Mouse (Mus musculus) c-Kit-positive CD71-positive TER-119-negative erythroid progenitor cells, embryonic 14.5 days (primary cell): Measurements from ENCODE around the gene Slc22a21.
"Not testable (repeated sequence)": the region's sequence is repeated elsewhere in the genome, so short reads cannot be mapped to it uniquely, and the experiment has no call there.

Source experiments
- DNase-seq: peaks from one replicate; pipeline ENCODE4 v3.0.0-alpha.2; 2013; ENCODE audit warnings: low read depth

The Slc22a21 gene

GRCm38 (mm10) chr11:53979788-53980621, at the start of gene Slc22a21:
Gene Slc22a21, minus strand, starts transcription at chr11:53980332.
- DNase-seq: peak; percentile 73

DNA sequence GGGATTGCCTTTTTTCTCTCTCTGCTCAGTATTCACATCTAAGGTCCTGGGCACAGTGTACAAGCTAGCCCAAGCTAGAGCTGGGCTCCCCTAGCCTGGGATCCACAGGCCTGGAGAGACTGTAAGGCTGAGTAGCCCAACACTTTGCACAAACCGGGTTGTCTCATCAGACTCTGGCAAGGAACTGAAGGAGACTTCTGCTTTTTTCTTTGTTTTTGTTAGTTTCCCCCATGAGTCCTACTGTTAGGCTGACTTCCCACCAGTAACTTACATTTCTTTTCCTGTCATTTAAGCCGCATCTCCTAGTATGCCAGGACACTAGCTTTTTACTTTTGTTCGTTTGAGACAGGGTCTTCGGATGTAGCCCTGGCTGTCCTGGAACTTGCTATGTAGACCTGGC, 48.9 kb upstream of the Slc22a21 start:
- DNase-seq: no peak

- peak; percentile 68 for DNase-seq
These were observed 48.2 kb upstream of the Slc22a21 start, which contains the start of gene Slc22a4 for GRCm38 (mm10) chr11:54028044-54028951. Gene Slc22a4, minus strand, starts transcription at chr11:54028090.

DNA sequence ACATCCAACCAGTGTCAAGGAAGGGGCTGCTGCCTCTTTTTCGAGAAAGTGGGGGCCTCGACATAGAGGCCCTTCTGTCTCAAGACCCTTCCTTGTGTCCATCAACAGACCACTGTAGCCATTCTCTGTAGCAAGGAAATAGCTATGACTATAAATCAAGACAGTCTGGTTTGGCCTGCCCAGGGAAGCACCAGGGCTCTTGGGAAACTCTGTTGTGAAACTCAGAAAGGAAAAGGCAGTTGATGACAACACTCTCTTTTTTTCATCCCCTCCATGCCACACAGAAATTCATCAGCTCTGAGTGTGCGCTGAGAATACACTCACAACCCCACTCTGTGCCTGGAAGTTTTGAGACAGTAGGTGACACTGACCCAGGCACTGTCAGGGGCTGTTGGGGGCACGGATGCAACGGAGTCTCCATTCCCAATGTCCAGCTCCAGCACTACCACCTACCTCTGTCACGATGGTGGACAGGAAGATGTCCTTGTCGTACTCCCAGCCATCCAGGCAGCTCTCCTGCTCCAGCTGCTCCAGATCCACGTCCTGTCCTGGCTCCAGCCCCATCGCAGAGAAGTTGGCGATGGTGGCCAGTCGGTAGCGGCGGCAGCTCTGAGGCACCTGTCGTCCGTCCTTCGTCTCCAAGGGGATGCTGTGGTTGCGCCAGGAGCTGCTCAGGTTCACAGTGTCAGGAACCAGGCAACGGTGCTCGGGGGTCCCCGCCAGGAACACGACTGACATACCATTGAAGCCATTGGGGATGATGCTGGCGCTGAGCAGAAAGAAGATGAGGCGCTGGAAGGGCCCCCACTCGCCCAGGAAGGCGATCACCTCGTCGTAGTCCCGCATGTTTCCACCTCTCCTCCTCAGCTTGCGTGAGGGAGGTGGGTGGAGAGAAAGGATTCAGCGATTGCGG, 47.3 kb upstream of the Slc22a21 start:
- DNase-seq: no peak

GRCm38 (mm10) chr11:54026491-54027041, 46.4 kb upstream of the Slc22a21 start:
- DNase-seq: peak; percentile 86

DNA sequence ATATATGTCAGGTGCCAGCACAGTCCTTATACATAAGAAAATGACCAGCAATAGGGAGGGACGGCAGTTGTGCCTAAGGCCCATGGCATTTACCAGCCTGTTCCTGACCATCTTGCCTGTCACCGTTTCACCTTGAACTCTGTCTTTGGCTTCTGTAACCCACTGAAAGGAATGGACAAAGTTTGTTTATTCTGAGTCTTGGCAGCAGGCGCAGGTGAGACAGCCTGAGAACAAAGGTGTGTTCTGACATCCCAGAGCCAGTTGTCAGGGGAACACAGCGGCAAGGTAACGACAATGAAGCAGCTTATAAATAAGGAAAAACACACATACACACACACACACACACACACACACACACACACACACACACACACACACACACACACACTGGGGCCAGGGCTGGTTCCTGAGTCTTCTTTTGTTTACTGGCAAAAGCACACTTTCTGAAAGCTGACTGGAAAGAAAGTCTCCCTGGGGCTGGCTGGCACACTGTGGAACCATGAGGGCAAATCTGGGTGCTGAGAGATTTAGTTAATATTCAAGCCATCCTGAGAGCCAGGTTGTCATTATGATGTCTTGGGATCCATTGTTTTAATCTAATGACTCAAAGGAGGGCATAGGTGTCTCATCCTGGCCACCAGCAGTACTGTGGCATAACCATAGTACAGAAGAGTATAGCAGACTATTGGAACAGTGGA, 41.4 kb upstream of the Slc22a21 start:
- DNase-seq: no peak

GRCm38 (mm10) chr11:54018893-54019732, 39.0 kb upstream of the Slc22a21 start:
- DNase-seq: no peak

DNA sequence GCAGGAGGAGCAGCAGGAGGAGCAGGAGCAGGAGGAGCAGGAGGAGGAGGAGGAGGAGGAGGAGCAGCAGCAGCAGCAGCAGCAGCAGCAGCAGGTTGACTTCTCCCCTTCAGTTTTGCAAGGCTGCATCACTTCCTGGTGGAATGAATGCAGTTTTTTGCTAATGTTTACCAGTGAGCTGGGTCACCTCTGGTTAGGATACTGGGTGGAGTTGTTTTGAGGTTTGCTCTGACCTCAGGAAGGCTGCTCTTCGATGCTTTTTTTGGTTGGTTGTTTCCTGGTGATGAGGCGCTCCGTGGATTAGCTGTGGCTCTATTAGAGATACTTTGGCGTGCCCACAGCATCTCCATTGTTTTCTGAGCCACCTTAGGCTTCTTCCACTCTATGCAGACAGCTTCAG, 37.5 kb upstream of the Slc22a21 start:
- DNase-seq: no peak

DNA sequence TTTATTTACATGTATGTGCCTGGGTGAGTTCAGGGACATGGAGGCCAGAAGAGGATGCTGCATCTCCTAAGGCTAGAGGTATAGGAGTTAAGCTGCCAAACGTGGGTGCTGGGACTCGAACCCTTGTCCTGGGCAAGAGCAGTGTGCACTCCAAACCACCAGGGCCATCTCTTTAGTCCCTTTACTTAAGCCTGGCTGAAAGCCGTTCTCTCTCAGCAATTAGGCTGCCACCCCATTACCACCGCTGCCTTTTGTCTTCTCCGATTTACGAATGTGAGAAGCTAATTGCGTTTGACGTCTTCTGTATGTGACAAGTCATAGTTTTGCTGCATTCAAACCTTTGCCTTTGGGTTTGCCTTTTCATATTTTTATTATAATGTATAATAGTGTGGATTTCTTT, 35.9 kb upstream of the Slc22a21 start:
- no peak for DNase-seq

GRCm38 (mm10) chr11:54012961-54013360, 32.8 kb upstream of the Slc22a21 start:
- DNase-seq: no peak

DNA sequence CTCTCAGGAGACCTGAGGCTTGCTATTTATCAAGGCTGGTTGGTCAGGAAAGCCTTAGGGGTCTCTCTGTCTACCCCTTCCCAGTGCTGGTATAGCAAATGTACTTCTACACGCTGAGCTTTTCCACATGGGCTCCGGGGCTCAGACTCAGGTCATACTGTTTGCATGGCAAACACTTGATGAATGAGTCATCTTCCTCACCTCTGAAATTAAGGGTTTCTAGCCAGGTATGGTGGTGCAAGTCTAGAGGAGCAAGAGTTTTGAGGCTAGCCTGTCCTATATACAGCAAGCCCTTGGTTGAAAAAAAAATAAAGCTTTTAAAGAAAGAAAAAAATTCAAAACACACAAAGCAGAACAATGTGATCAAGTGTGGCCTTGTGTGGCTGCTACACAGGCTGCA, 31.1 kb upstream of the Slc22a21 start:
- no peak for DNase-seq

DNA sequence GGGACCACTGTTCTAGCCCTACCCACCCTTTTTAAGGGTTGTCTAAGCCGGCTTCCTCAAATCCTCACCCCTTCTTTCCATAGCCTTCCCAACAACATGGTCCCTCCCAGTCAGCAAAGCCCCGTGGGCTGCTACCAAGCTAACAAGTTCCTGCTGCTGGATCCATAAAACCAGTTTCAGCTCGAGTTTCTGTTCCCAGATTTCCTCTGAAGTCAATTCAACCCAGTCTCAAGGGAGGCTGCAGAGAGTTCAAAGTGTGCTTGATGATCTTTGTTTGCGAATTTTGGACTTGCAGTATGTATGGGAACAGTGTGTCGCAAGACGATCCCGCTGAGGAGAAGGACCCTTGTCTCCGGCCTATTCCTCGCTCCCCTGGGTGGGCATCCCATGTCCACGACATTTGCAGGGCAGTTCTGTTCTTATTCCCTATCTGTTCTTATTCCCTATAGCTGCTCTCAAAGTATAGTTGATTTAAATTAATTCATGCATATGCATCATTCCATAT, 28.3 kb upstream of the Slc22a21 start:
- no peak for DNase-seq

DNA sequence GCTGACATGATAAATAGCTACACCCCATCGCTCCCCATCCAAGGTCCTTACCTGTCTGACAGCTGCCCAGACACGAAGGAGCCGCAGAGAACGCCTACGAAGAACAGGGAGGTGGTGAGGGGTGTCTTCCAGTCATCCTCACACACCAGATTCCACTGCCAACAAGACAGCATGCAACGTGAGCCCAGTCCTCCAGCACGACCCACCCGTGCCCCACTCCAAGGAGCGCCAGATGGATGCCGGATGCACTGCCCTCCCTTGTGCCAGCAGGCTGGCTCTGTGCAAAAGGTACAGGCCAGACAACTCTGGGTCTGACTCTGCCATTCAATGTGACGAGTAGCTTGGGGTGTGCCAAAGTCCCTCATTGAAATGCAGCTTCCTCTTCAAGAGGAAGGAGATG, 27.6 kb upstream of the Slc22a21 start:
- DNase-seq: no peak

DNA sequence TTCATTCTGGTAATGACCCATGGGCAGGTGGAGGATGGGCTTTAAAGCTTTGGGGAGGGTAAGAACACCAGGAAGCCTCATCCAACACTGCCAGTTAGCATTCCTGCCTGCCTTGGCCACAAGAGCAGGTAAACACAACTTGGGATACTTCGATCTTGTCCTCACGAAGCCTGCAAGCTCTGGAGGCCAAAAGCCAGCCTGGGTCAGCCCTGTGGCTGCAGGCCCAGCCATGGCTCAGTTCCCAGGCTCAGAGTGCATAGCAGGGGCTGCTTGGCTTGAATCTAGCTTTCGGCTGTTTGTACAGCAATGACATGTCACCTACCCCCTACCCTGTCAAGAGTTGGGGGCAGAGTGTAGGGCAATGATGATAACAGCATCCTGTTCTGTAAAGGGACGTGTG, 26.8 kb upstream of the Slc22a21 start:
- DNase-seq: no peak

- DNase-seq: not testable (repeated sequence)
These were observed 26.2 kb upstream of the Slc22a21 start for GRCm38 (mm10) chr11:54006362-54006761.

DNA sequence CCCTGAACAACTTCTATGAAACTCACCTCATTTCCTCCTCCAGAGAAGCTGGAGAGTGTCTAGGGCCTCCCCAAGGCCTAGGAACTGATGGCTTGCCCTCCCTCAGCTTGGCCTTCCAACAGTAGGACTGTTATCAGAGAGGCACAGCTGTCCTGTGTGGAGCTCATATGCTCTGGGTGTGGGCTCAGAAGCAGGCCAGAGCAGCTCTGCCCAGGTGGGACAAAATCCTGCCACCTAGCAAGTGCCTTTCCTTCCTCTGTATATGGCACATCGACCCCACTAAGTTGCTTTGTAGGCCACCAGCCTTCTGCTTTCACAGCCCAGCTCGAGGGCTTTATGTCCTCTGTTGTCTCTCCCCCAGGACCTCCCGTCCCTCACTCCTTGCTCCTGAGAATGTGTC, 24.6 kb upstream of the Slc22a21 start:
- peak; percentile 78 for DNase-seq

DNA sequence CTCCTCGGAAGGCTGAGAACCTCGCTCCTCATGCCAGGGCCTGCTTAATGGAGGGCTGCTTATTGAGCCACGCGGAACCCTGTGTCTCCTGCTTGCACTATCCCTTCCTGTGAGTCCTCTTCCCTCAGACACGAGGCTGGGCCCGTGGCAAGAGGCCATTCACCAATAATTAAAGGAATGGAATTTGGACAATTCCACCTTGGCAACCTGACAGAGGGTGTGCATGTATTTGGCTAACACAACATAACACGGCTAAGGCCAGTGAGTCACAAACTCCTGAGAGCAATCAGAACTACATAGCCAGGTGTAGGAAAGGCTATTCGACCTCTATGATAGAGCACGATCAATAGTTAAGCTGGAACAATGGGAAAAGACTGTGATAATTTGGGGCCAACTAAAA, 24.1 kb upstream of the Slc22a21 start:
- no peak for DNase-seq

- DNase-seq: not testable (repeated sequence)
These were observed 22.9 kb upstream of the Slc22a21 start for GRCm38 (mm10) chr11:54002761-54003717.
